Mouse (Mus musculus) kidney, postnatal 4 days (tissue): ENCODE data around the gene Gm13089.
"Not testable (repeated sequence)": the region's sequence is repeated elsewhere in the genome, so short reads cannot be mapped to it uniquely, and the experiment has no call there.

ENCODE experiments used
- DNase-seq, 2 experiments: peaks; one replicate each; pipeline ENCODE4 v3.0.0; 2021; ENCODE audit warnings: mixed read lengths in 2 of 2

Gm13089 gene

GRCm38 (mm10) chr4:143702611-143703010 is at the start of gene Gm13089:
Gm13089 (minus strand) TSS chr4:143702711.
- no peak for DNase-seq

- DNase-seq = no peak
These were observed 16.6 kb upstream of the Gm13089 start, which contains the start of gene Gm13078 for GRCm38 (mm10) chr4:143719155-143719554. Gm13078 (plus strand) TSS chr4:143719455.

GRCm38 (mm10) chr4:143657146-143657545 is 45.4 kb downstream of the Gm13089 start, which contains the start of gene Gm13088:
Gm13088 (minus strand) TSS chr4:143657246.
- DNase-seq = not testable (repeated sequence)
